Mouse (Mus musculus) cerebellum, postnatal 36 days (tissue): ENCODE data around the gene Ucma.
"Not testable (repeated sequence)": the region's sequence is repeated elsewhere in the genome, so short reads cannot be mapped to it uniquely, and the experiment has no call there.

Experiments used
- DNase-seq, 2 experiments: peaks; one replicate each; pipeline ENCODE4 v3.0.0; 2021 to 2022; ENCODE audit warnings: mixed read lengths in 2 of 2

The Ucma gene

DNA sequence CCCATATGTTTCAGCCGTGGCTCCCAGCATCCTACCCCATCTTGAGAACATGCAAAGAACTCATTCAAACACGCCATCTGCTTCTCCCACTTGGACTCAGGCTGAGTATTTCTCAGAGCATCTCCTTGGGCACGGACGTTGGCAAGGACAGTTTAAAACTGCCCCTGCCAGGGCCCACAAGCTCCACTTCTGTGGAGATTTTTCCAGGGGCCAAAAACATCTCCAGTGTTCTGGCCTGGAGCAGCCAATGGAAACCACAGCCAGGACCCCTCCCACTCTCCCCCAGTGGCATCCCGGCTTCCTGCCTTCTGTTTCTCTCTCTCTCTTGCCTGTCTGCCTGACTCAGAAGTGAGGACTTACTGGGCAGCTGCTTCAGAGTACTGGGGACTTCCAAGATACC lies at the start of gene Ucma:
Gene Ucma, plus strand, starts transcription at position 316 of the 400 bp plus-strand sequence.
- DNase-seq: no peak

GRCm38 (mm10) chr2:4927391-4927790 lies 48.5 kb upstream of the Ucma start:
- DNase-seq: no peak

DNA sequence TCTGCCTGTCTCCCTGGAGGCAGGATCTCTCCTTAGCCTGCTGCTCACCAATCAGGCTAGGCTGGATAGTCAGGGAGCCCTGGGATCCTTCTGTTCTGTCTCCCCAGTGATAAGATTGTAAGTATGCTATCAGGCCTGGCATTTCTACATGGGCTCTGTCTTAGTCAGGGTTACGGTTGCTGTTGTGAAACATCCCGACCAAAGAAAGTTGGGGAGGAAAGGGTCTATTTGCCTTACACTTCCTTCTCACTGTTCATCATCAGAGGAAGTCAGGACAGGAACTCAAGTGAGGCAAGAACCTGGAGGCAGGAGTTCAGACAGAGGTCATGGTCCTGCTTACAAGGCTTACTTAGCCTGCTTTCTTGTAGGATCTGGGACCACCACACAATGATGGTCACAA lies 46.7 kb upstream of the Ucma start:
- DNase-seq: no peak

GRCm38 (mm10) chr2:4934516-4934915 lies 41.4 kb upstream of the Ucma start:
- no peak for DNase-seq

GRCm38 (mm10) chr2:4937931-4938330 lies 38.0 kb upstream of the Ucma start:
- DNase-seq: no peak

DNA sequence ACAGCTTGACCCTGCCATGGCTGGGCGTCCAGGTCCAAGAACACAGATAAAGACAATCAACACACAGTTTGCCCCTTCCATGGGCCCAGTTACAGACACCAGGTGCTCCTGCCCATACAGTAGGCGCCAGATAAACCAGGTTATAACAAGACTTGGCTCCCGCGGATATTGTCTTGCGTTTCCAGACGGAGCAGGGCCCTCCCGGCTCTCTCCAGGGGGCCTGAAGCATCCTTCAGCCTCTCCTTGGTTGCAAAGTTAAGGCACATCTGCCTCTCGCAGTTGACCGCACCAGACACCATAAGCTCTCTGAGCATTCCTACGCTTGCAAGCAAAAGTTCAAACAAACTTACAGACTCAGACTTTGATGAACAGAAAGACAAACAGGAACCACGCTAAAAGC lies 35.1 kb upstream of the Ucma start:
- no peak for DNase-seq

DNA sequence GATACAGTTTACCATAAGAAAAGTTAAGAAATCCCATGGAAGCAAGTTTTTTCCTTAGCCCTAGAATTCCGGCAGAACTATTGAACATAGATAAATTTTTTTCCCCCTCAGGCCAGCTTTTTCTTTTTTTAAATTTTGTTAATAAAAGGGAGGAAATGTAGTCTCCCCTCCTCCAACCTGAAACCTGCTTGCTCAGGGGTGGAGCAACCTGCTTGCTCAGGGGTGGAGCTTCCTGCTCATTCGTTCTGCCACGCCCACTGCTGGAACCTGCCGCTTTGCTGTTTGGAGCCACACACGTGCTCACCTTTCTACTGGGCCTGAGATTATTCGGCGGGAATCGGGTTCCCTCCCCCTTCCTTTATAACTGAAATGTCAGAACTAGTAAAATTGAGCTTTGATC lies 26.2 kb upstream of the Ucma start:
- not testable (repeated sequence) for DNase-seq

GRCm38 (mm10) chr2:4950986-4951385 lies 24.9 kb upstream of the Ucma start:
- no peak for DNase-seq

DNA sequence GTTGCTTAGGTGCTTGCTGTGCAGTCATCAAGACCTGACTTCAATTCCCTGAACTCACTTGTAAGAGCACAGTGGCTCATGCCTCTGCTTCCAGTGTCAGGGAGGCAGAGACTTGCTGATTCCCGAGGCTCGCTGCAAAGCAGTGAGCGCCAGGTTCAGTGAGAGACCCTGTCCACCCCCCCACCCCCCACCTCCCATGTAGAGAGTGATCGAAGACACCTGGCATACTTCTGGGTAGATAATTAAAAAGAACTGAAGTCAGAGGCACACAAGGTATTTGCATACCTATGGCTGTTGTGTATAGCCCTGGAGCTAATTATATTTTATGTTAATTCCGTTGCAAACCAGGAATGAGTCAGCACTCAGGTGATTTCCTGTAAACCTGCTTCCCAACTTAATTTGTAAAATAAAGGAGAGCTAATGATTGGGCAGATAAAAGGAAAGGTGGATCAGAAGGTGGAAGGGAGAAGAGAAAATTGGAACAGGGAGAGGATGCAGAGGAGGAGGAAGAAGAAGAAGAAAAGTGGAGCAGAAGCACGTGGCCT lies 21.6 kb upstream of the Ucma start:
- DNase-seq: no peak

- DNase-seq: no peak
These were observed 17.9 kb upstream of the Ucma start for GRCm38 (mm10) chr2:4958039-4958438.

- no peak for DNase-seq
These were observed 8.1 kb upstream of the Ucma start for GRCm38 (mm10) chr2:4967806-4968205.

DNA sequence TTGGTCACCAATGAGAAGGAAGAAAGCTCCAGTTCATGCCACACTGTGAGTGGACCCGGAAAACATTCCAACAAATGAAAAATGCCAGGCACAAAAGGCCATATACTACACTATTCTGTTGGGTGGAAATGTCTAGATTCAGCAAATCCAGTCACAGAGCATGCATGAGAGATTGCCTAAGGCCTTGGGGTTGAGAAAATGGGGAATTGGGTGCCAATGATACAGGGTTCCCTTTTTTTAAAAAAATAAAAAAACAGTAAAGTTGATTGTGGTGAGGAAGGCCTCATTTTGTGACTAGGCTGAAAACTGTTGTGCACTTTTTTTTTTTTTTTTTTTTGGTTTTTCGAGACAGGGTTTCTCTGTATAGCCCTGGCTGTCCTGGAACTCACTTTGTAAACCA lies 6.8 kb upstream of the Ucma start:
- no peak for DNase-seq

DNA sequence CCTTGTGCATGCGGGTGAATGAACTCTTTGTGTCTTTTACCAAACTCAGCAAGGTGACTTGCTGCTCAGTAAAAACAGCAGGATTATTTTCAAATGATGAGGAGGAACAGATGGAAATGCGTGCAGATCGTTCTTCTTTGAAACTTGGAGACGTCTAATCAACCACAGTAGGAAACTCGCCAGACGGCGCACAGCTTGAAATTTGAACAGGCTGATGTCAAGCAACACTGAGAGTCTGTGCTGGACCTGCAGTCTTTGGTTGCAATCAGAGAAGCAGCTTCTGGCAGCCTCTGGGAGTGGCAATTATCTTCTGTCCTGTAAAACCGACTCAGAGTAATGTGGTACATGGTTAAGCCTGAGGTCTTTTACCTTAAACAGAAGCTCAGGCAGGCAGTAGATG lies 2.2 kb downstream of the Ucma start:
- DNase-seq: peak; percentile 21 to 22

DNA sequence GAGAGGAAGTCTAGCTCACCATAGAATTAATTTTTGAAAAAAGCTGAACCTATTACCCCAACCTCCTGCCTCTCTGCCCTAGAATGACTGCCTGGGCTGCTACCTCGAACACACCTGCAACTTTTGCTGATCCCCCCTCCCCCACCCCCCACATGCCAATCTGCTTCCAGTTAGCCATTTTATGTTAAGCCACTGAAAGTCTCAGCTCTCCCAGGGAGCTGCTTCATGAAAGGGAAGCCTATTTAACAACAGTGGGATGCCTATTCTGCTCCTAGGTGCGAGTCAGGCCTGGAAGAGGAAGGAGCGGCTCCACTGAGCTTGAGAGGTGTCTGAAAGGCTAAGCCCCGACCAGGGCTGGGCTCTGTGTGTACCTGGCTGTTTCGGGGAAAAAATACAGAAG lies 8.1 kb downstream of the Ucma start:
- DNase-seq: no peak

DNA sequence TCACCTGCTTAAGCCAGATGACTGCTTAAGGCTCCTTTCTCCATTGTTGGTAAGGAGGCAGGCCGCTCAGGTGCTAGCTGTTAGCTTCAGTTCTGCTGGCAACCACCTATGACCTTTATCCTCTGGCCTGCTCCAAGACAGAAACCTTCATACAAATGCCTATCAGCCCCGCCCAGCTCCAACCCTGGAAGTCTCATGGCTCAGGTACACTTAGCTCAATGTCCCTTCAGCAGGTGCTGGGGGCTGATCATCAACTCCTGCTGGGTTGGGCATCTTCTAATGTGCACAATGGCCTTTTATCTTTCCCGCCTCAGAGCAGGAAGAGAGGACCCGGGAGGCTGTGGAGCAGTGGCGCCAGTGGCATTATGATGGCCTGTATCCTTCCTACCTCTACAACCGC lies 9.1 kb downstream of the Ucma start:
- DNase-seq: no peak

- no peak for DNase-seq
These were observed 10.9 kb downstream of the Ucma start for GRCm38 (mm10) chr2:4986798-4987197.

GRCm38 (mm10) chr2:4987388-4988180 lies 11.7 kb downstream of the Ucma start:
- no peak for DNase-seq

GRCm38 (mm10) chr2:4988826-4989424 lies 13.0 kb downstream of the Ucma start:
- DNase-seq: no peak

- no peak for DNase-seq
These were observed 17.7 kb downstream of the Ucma start for GRCm38 (mm10) chr2:4993584-4993983.

DNA sequence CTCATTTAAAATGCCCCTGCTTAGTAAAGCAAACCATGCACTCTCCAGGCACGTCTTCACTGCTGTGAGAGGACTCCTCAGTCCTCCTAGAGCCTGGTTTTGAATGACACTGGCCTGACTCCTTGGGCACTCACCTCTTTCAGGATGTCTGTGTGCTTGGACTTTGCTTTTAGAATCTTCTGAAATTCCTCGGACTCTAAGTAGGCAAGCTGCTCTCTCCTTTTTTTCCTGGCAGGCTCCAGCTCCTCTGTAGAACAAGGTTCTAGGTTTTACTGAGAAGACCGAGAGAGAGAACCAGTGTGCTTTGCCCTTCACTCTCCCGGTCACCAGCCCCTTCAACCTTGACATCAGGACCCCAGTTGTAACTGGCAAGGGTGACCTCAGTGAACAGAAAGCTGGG lies 18.5 kb downstream of the Ucma start:
- no peak for DNase-seq

GRCm38 (mm10) chr2:4995646-4996045 lies 19.7 kb downstream of the Ucma start:
- DNase-seq: no peak

DNA sequence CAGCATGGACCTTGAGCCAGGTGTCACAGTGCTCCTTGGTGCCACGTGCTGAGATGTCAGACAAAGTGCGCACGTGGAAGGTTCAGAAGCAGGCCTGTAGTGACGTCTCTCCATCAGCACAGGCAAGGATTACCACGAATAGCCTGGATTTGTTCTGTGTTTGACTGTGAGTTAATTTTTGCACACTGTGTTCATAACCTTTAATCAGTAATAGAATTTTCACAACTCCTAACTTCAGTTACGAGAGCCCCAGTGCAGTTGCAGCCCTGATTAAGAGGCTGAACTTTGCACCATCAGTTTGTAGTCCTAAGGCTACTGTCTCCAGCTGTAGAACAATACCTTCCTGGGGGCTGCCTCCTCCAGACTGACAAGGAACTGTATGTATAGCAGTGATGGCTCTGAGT lies 20.5 kb downstream of the Ucma start:
- no peak for DNase-seq

GRCm38 (mm10) chr2:4998905-4999304 lies 23.0 kb downstream of the Ucma start:
- DNase-seq: no peak

- no peak for DNase-seq
These were observed 25.3 kb downstream of the Ucma start for GRCm38 (mm10) chr2:5001266-5001665.
